Mouse (Mus musculus) heart, embryonic 16.5 days (tissue): Measurements from ENCODE around the gene Lin37. TPM values are rescaled to one million over a fixed set of nuclear protein-coding genes. Genes with fewer than 3 reads are reported as not detected.
A peak's percentile ranks its signal among the peaks of the same experiment; 100 is the strongest.

Experiments used
- ATAC-seq: fragments of 200-750 bp; cut with Nextera tagmentation; replicated peaks from 2 replicates; pipeline ENCODE4 v1.8.0; 2017; ENCODE audit warnings: moderate number of reproducible peaks; ENCODE audit not compliant: insufficient read depth, low FRiP score; ENCODE audit errors: extremely low read depth
- H3K27ac ChIP-seq: fragments of 300-500 bp; sonication (generic); 2 replicates; pipeline ENCODE4 v1.5.1; 2014; ENCODE audit warnings: mild to moderate bottlenecking, low read length, control low read depth, moderate library complexity
- H3K27me3 ChIP-seq: fragments of 300-500 bp; sonication (generic); 2 replicates; pipeline ENCODE4 v1.6.1; 2014; ENCODE audit warnings: low read length, mixed read lengths; ENCODE audit not compliant: control insufficient read depth, insufficient read depth
- H3K36me3 ChIP-seq: fragments of 300-500 bp; sonication (generic); 2 replicates; pipeline ENCODE4 v1.6.1; 2014; ENCODE audit not compliant: control insufficient read depth, insufficient read depth
- H3K4me1 ChIP-seq: fragments of 300-500 bp; sonication (generic); 2 replicates; pipeline ENCODE4 v1.6.1; 2014; ENCODE audit warnings: low read length, mixed read lengths; ENCODE audit not compliant: control insufficient read depth, insufficient read depth
- H3K4me2 ChIP-seq: fragments of 300-500 bp; sonication (generic); 2 replicates; pipeline ENCODE4 v1.6.1; 2014; ENCODE audit warnings: low read depth, mild to moderate bottlenecking, control low read depth, low read length
- H3K4me3 ChIP-seq: fragments of 300-500 bp; sonication (generic); 2 replicates; pipeline ENCODE4 v1.5.1; 2014; ENCODE audit warnings: mild to moderate bottlenecking, control low read depth, low read length
- H3K9ac ChIP-seq: fragments of 300-500 bp; sonication (generic); 2 replicates; pipeline ENCODE4 v1.6.1; 2014; ENCODE audit warnings: low read length, control low read depth
- H3K9me3 ChIP-seq: fragments of 300-500 bp; sonication (generic); replicated peaks from 2 replicates; pipeline ENCODE4 v1.6.1; 2016; ENCODE audit warnings: low read length; ENCODE audit not compliant: control insufficient read depth
- WGBS: fragments of 180-500 bp; shearing (Covaris S2); extraction: QIAGEN DNeasy Blood & Tissue Kit; methylation state at CpG from one replicate; pipeline ENCODE4 v1.1.7; 2014; 5-methylcytosine and 5-hydroxymethylcytosine counted together
- polyA plus RNA-seq: library from polyadenylated mRNA; unstranded; fragments of >200 nt; fragmentation: Nextera tagmentation; extraction: Ambion mirVana; gene quantifications from 2 replicates; pipeline ENCODE4 v1.2.1, GENCODE M21; 2015

The Lin37 gene
- polyA plus RNA-seq, 1 experiment from 2014 or later, result 40.1 TPM

DNA sequence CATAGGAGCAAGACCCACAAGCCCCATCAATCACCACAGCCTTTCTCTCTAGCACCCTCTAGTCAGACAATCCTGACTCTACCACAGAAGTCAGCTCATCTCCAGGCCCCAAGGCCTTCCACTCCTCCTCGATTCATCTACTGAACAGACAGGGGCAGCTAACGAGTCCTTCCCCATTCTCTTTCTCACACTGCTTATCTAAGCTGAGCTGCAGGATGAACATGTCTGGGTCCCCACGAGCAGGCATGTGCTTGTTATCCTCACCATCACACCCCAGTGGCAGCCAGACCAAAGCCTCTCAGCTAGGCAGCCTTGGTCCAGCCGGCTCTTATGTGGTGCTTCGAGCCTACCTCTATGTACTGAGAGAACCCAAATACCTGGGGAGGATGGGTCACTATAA lies 12.8 kb upstream of the Lin37 start:
- peaks cover 84% of the 10 kb centered on the region for H3K36me3 ChIP-seq
- no peak overlapping the region for H3K4me2 ChIP-seq
- no peaks in the 10 kb centered on the region for H3K27me3 ChIP-seq
- H3K27ac ChIP-seq, result no peak overlapping the region
- no peak overlapping the region for H3K4me3 ChIP-seq
- H3K9ac ChIP-seq, result no peak overlapping the region
- peaks cover 7% of the 10 kb centered on the region; the same call in 1 of the 2 replicates for H3K4me1 ChIP-seq
- no peak for ATAC-seq
- H3K9me3 ChIP-seq, result no peaks in the 10 kb centered on the region
- 87% methylated on average over 5 of the region's 5 CpGs for WGBS

DNA sequence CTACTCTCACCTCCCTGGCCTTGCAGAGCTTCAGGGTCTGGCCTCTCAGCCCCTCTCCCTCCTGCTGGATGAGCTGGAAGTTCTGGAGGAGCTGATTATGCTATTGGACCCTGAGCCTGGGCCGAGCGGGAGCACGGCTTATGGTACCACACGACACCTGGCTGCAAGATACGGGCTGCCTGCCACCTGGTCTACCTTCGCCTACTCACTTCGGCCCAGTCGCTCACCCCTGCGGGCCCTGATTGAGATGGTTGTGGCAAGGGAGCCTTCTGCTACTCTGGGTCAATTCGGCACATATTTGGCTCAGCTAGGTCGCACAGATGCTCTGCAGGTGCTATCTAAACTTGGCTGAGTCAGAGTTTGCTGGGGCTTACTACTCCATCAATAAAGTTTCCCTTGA lies 7.9 kb upstream of the Lin37 start:
- Histone ChIP-seq H3K4me3 (no peak overlapping the region), H3K27ac (no peak overlapping the region), H3K4me1 (peaks cover 6% of the 10 kb centered on the region), H3K27me3 (no peaks in the 10 kb centered on the region), H3K9me3 (no peaks in the 10 kb centered on the region), H3K4me2 (no peak overlapping the region), H3K36me3 (peaks cover 58% of the 10 kb centered on the region), H3K9ac (no peak overlapping the region)
- ATAC-seq, result no peak
- WGBS, result 86% methylated on average over 11 of the region's 11 CpGs

DNA sequence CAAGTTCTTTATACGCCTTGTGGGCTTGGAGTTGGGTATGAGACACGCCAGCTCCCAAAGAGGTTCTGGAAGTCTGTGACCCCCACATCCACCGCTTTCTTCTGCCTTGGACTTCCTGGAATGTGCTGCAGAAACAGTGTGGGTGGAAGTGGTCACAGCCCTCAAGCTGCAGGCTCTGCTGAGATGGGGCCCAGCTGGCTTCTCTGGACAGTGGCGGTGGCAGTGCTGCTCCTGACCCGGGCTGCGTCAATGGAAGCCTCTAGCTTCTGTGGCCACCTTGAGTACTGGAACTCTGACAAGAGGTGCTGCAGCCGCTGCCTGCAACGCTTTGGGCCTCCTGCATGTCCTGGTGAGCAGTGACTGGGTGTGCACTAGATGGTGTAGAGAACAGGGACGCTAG lies 6.4 kb upstream of the Lin37 start:
- H3K27me3 ChIP-seq, result no peaks in the 10 kb centered on the region
- H3K27ac ChIP-seq, result no peak overlapping the region
- H3K9ac ChIP-seq, result no peak overlapping the region
- ATAC-seq, result no peak
- H3K36me3 ChIP-seq, result peaks cover 47% of the 10 kb centered on the region
- no peak overlapping the region for H3K4me2 ChIP-seq
- 79% methylated on average over 9 of the region's 9 CpGs for WGBS
- no peak overlapping the region for H3K4me3 ChIP-seq
- peaks cover 6% of the 10 kb centered on the region for H3K4me1 ChIP-seq
- no peaks in the 10 kb centered on the region for H3K9me3 ChIP-seq

GRCm38 (mm10) chr7:30564970-30565571 lies 5.4 kb upstream of the Lin37 start, which contains the start of gene Igflr1:
TSS of gene Igflr1 (plus strand) at chr7:30565427.
- no peaks in the 10 kb centered on the region for H3K27me3 ChIP-seq
- peaks cover 8% of the 10 kb centered on the region for H3K4me1 ChIP-seq
- WGBS, result 91% methylated on average over 12 of the region's 12 CpGs
- H3K36me3 ChIP-seq, result peaks cover 39% of the 10 kb centered on the region
- ATAC-seq, result no peak
- H3K4me3 ChIP-seq, result no peak within 1 kb of the TSS
- no peaks in the 10 kb centered on the region for H3K9me3 ChIP-seq
- H3K4me2 ChIP-seq, result no peak within 1 kb of the TSS
- no peak within 1 kb of the TSS for H3K9ac ChIP-seq
- no peak within 1 kb of the TSS for H3K27ac ChIP-seq

DNA sequence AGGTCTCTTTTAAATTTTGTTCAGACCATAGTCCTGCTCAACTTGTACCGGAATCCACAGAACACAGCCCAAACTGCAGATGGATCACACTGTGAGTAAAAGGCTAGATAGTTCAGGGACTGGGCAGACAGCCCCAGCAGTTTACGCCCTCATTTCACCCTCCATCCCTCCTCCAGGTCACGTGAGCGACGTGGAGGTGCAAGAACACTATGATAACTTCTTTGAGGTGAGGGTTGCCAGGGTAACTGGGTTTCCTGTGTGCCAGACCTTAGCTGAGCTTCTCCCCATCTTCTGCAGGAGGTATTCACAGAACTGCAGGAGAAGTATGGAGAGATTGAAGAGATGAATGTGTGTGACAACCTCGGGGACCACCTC lies 4.3 kb upstream of the Lin37 start:
- H3K4me2 ChIP-seq, result peak overlapping the region; percentile 79
- peaks cover 9% of the 10 kb centered on the region for H3K4me1 ChIP-seq
- ATAC-seq, result no peak
- H3K27me3 ChIP-seq, result no peaks in the 10 kb centered on the region
- H3K9ac ChIP-seq, result peak overlapping the region; percentile 92
- 21% methylated on average over 6 of the region's 6 CpGs for WGBS
- H3K4me3 ChIP-seq, result peak overlapping the region; percentile 95
- H3K9me3 ChIP-seq, result no peaks in the 10 kb centered on the region
- H3K27ac ChIP-seq, result peak overlapping the region; percentile 99
- H3K36me3 ChIP-seq, result peaks cover 27% of the 10 kb centered on the region

DNA sequence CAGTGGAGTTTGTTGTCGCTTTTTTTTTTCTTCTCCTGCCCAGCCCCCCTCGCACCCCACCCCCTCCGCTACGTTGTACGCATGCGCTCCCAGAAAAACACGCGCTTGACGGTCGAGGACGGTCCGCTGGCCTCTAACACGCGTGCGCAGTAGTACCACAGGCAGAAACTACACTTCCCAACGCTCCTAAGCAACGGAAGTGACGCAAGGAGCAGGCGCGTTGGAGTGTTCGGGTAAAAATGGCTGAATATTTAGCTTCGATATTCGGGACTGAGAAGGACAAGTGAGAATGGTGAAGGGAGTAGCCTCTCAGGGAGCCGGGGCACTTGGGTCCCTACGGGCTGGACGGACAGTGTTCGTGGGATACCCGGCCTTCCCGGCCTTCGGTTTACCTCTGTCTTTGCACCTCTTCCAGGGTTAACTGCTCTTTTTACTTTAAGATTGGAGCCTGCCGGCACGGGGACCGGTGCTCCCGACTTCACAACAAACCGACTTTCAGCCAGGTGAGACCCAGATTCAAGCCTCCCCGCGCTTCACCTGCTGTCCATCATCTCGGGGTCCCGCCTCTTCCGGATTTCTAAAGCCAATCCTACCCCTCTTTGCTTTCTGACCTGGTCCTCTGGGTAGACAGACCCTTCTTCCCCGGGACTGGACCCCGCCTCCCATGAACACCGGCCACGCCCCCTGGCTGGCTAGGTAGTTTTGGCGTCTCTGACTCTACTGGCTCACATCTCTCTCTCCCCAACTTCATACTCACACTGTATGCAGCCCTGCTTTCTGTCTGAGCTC lies 3.7 kb upstream of the Lin37 start, which contains the start of the genes U2af1l4, Gm49396 and Psenen:
TSS of gene U2af1l4 (plus strand) at position 185 of the 789 bp plus-strand sequence.
TSS of gene Gm49396 (plus strand) at position 228 of the 789 bp plus-strand sequence.
TSS of gene Psenen (minus strand) at position 511 of the 789 bp plus-strand sequence.
- WGBS, result under 1% methylated on average over 45 of the region's 45 CpGs
- Histone ChIP-seq H3K4me2 (peak within 1 kb of the TSS; percentile 89), H3K4me1 (peaks cover 15% of the 10 kb centered on the region), H3K27me3 (no peaks in the 10 kb centered on the region), H3K27ac (peak within 1 kb of the TSS; percentile 99), H3K4me3 (peak within 1 kb of the TSS; percentile 95), H3K9ac (peak within 1 kb of the TSS; percentile 92), H3K9me3 (no peaks in the 10 kb centered on the region), H3K36me3 (peaks cover 21% of the 10 kb centered on the region)
- ATAC-seq, result peak; percentile 85

- WGBS, result under 1% methylated on average over 27 of the region's 27 CpGs
- Histone ChIP-seq H3K4me1 (peaks cover 19% of the 10 kb centered on the region), H3K4me3 (peak overlapping the region; percentile 95), H3K9ac (peak overlapping the region; percentile 76), H3K4me2 (peak overlapping the region; percentile 89), H3K9me3 (no peaks in the 10 kb centered on the region), H3K27ac (peak overlapping the region; percentile 99), H3K36me3 (peaks cover 17% of the 10 kb centered on the region), H3K27me3 (no peaks in the 10 kb centered on the region)
- no peak for ATAC-seq
Measured at GRCm38 (mm10) chr7:30562526-30563116, 3.0 kb upstream of the Lin37 start.

DNA sequence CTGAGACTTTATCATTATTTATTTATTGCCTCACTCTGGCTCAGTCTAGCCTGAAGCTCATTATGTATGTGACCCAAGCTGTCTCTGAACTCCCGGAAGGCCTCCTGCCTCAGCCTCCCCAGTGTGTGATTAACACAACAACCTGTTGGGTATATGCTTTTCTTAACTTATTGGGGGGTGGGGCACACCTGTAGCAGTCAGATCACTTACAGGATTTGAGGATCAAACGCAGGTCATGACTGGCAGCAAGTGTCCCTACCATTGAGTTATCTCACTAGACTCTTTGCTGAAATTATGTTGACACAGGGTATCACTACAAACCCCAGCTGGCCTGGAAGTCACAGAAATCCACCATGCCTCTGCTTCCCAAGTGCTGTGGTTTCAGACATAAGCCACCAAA lies 658 bp upstream of the Lin37 start:
- Histone ChIP-seq H3K27ac (peak overlapping the region; percentile 65), H3K4me3 (no peak overlapping the region), H3K4me1 (peaks cover 19% of the 10 kb centered on the region), H3K4me2 (peak overlapping the region; percentile 99; the same call in 1 of the 2 replicates), H3K27me3 (no peaks in the 10 kb centered on the region), H3K9ac (peak overlapping the region; percentile 67), H3K9me3 (no peaks in the 10 kb centered on the region), H3K36me3 (peaks cover 24% of the 10 kb centered on the region)
- 63% methylated on average over 2 of the region's 2 CpGs for WGBS
- ATAC-seq, result no peak
